Mouse (Mus musculus) neural tube, embryonic 11.5 days (tissue): ENCODE measurements around the gene Slc35f2. TPM values are rescaled to one million over a fixed set of nuclear protein-coding genes. Genes with fewer than 3 reads are reported as not detected.

Experiments used
- ATAC-seq: fragments of 200-750 bp; cut with Nextera tagmentation; 2 replicates; pipeline ENCODE4 v1.8.0; 2017; ENCODE audit warnings: moderate number of reproducible peaks, mild to moderate bottlenecking, moderate TSS enrichment, moderate library complexity; ENCODE audit not compliant: insufficient read depth, low FRiP score, low TSS enrichment
- DNase-seq: peaks from one replicate; pipeline ENCODE4 v3.0.0-alpha.2; 2015; ENCODE audit warnings: low spot score
- H3K27ac ChIP-seq: fragments of 300-500 bp; sonication (generic); 2 replicates; pipeline ENCODE4 v1.5.1; 2014; ENCODE audit warnings: low read depth, mild to moderate bottlenecking, low read length
- H3K27me3 ChIP-seq: fragments of 300-500 bp; sonication (generic); 2 replicates; pipeline ENCODE4 v1.6.1; 2014; ENCODE audit warnings: mild to moderate bottlenecking, low read length, mixed read lengths; ENCODE audit not compliant: control insufficient read depth, insufficient read depth
- H3K36me3 ChIP-seq: fragments of 300-500 bp; sonication (generic); 2 replicates; pipeline ENCODE4 v1.6.1; 2014; ENCODE audit warnings: mild to moderate bottlenecking, low read length, moderate library complexity, mixed read lengths; ENCODE audit not compliant: control insufficient read depth, insufficient read depth
- H3K4me1 ChIP-seq: fragments of 300-500 bp; sonication (generic); 2 replicates; pipeline ENCODE4 v1.6.1; 2014; ENCODE audit warnings: low read length, mixed read lengths; ENCODE audit not compliant: control insufficient read depth, insufficient read depth
- H3K4me2 ChIP-seq: fragments of 300-500 bp; sonication (generic); 2 replicates; pipeline ENCODE4 v1.6.1; 2014; ENCODE audit warnings: low read depth, mild to moderate bottlenecking, moderate library complexity
- H3K4me3 ChIP-seq: fragments of 300-500 bp; sonication (generic); 2 replicates; pipeline ENCODE4 v1.5.1; 2014; ENCODE audit warnings: low read depth, low read length
- H3K9ac ChIP-seq: fragments of 300-500 bp; sonication (generic); 2 replicates; pipeline ENCODE4 v1.6.1; 2014; ENCODE audit warnings: mild to moderate bottlenecking, low read length
- H3K9me3 ChIP-seq: fragments of 300-500 bp; sonication (generic); 2 replicates; pipeline ENCODE4 v1.6.1; 2016; ENCODE audit warnings: low read length; ENCODE audit not compliant: control insufficient read depth
- WGBS: fragments of 180-500 bp; shearing (Covaris S2); extraction: QIAGEN DNeasy Blood & Tissue Kit; methylation state at CpG from one replicate; pipeline ENCODE4 v1.1.7; 2014; 5-methylcytosine and 5-hydroxymethylcytosine counted together
- polyA plus RNA-seq: library from polyadenylated mRNA; unstranded; fragments of >200 nt; fragmentation: Nextera tagmentation; extraction: Ambion mirVana; gene quantifications from 2 replicates; pipeline ENCODE4 v1.2.1, GENCODE M21; 2014

Slc35f2 gene
- polyA plus RNA-seq, 1 experiment from 2014 or later = 4.9 TPM

DNA sequence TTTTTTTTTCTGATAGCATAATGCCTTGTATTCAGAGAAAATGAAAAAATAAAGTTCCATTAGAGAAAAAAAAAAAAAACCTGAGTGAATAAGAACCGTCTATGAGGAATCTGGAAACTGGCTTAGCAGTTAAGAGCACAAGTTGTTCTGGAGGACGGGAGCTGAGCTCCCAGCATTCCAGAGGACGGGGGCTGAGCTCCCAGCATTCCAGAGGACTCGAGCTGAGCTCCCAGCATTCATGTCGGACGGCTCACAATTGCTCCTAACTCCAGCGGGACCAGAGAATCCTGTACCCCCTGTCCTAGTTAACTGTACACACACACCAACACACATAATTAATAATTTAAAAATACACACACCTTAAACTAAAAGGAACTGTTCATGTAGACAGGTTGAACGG lies 67.5 kb downstream of the Slc35f2 start:
- Histone ChIP-seq H3K27ac (no peak overlapping the region), H3K9ac (no peak overlapping the region), H3K4me3 (no peak overlapping the region), H3K4me1 (no peaks in the 10 kb centered on the region), H3K27me3 (no peaks in the 10 kb centered on the region), H3K4me2 (no peak overlapping the region), H3K9me3 (no peaks in the 10 kb centered on the region), H3K36me3 (no peaks in the 10 kb centered on the region)
- DNase-seq = no peak
- 82% methylated on average over 8 of the region's 8 CpGs for WGBS
- ATAC-seq = no peak

DNA sequence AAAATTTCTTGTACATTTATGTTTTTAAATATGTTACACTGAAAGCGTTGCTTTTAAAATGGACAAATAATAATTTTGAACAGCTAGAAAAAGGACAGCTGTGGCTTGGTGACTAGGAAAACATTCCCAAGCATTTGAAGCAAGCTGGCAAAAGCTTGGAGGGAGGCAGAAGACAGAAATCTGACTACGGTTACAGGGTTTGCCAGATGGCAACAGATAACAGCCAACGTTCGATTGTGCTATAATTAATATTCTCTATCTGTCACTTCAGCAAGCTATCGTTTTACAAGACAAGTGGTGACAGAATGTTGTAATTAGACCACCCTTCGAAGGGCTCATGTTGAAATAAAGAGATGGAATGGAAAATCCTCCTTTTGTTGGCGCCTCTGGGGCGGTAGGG lies 77.2 kb downstream of the Slc35f2 start:
- Histone ChIP-seq H3K27ac (no peak overlapping the region), H3K4me1 (no peaks in the 10 kb centered on the region), H3K4me3 (no peak overlapping the region), H3K36me3 (no peaks in the 10 kb centered on the region), H3K27me3 (no peaks in the 10 kb centered on the region), H3K9ac (no peak overlapping the region), H3K4me2 (no peak overlapping the region), H3K9me3 (no peaks in the 10 kb centered on the region)
- ATAC-seq = no peak
- WGBS = 84% methylated on average over 8 of the region's 8 CpGs
- no peak for DNase-seq

DNA sequence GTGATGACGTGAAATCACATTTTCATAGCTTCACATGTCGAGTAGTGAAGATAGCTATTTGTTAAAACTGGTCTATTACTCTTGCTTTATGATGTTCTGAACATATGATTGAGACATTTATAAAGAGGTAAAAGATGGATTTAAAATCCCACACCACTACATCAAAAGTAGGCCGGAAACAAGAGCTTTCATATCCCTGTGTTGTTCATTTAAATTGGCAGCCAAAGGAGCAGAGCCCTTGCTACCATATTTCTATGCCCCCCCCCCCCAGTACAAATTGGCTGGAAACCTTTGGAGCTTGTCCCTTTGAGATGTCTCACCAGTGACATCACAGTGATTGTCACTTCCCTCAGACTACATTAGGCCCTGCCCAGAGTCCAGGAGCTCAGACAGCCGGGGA lies 78.5 kb downstream of the Slc35f2 start, which contains the start of gene Sln:
Gene Sln, plus strand, starts transcription at position 301 of the 400 bp plus-strand sequence.
- no peaks in the 10 kb centered on the region for H3K9me3 ChIP-seq
- no peak within 1 kb of the TSS for H3K27ac ChIP-seq
- H3K4me2 ChIP-seq = no peak within 1 kb of the TSS
- H3K4me3 ChIP-seq = no peak within 1 kb of the TSS
- 86% methylated on average over 4 of the region's 4 CpGs for WGBS
- ATAC-seq (no peak), DNase-seq (no peak)
- no peaks in the 10 kb centered on the region for H3K27me3 ChIP-seq
- H3K4me1 ChIP-seq = no peaks in the 10 kb centered on the region
- H3K9ac ChIP-seq = no peak within 1 kb of the TSS
- H3K36me3 ChIP-seq = no peaks in the 10 kb centered on the region

DNA sequence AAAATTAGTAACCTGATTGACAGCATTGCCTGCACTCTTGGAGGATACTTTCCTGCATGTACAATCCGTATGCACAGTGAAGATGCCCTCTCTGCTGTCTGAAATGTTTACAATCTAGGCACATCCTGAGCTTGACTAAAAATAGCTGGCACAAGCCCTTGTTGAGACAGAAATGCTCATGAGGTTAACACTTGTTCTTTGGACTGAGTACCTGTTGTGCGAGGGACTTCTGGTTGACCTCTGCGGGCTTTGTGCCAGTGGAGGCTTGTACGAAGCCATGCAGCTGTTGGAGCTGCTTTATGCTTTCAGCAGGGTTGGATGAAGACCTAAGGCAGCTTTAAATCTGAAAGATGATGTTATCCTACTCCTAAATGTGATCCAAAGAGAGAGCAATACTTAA lies 80.8 kb downstream of the Slc35f2 start:
- Histone ChIP-seq H3K4me3 (no peak overlapping the region), H3K9ac (no peak overlapping the region), H3K27me3 (no peaks in the 10 kb centered on the region), H3K36me3 (no peaks in the 10 kb centered on the region), H3K9me3 (no peaks in the 10 kb centered on the region), H3K4me1 (no peaks in the 10 kb centered on the region), H3K4me2 (no peak overlapping the region), H3K27ac (no peak overlapping the region)
- no peak for DNase-seq
- WGBS = 91% methylated on average over 4 of the region's 4 CpGs
- no peak for ATAC-seq

GRCm38 (mm10) chr9:53853672-53854071 lies 82.3 kb downstream of the Slc35f2 start:
- ATAC-seq (no peak), DNase-seq (no peak)
- no peak overlapping the region for H3K4me2 ChIP-seq
- H3K9ac ChIP-seq = no peak overlapping the region
- no peaks in the 10 kb centered on the region for H3K9me3 ChIP-seq
- H3K4me3 ChIP-seq = no peak overlapping the region
- no peaks in the 10 kb centered on the region for H3K4me1 ChIP-seq
- no peaks in the 10 kb centered on the region for H3K27me3 ChIP-seq
- no peak overlapping the region for H3K27ac ChIP-seq
- 73% methylated on average over 1 of the region's 1 CpGs for WGBS
- H3K36me3 ChIP-seq = no peaks in the 10 kb centered on the region

- no peak overlapping the region for H3K27ac ChIP-seq
- WGBS = 93% methylated on average over 1 of the region's 1 CpGs
- ATAC-seq = no peak
Measured at GRCm38 (mm10) chr9:53854525-53854924, 83.2 kb downstream of the Slc35f2 start.

DNA sequence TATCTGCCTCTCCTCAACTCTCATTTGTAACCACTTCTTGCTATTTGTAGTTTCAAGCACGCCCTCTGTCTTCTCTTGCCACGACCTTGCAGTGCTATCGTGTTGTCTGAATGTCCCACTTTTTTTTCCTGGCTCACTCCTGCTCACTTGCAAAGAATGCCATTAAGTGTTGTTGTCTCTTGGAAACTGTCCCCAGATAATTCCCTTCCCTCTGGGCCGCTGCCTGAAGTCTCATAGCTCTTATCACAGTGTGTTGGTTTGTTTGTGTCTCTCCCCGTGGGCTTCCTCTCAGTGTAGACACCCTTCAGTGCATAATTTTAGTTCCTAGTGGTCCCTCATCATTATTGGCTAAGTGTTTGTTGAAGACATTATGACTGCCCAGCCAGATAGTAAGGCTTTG lies 86.5 kb downstream of the Slc35f2 start:
- ATAC-seq = no peak
- 84% methylated on average over 5 of the region's 5 CpGs for WGBS
- no peaks in the 10 kb centered on the region for H3K4me1 ChIP-seq
- H3K9me3 ChIP-seq = no peaks in the 10 kb centered on the region
- H3K4me3 ChIP-seq = no peak overlapping the region
- no peaks in the 10 kb centered on the region for H3K27me3 ChIP-seq
- no peak for DNase-seq
- H3K36me3 ChIP-seq = no peaks in the 10 kb centered on the region
- H3K27ac ChIP-seq = no peak overlapping the region
- no peak overlapping the region for H3K9ac ChIP-seq
- H3K4me2 ChIP-seq = no peak overlapping the region

More at GRCm38 (mm10) chr9:53854525-53854924, 83.2 kb downstream of the Slc35f2 start:
- no peaks in the 10 kb centered on the region for H3K36me3 ChIP-seq
- no peak overlapping the region for H3K9ac ChIP-seq
- H3K4me2 ChIP-seq = no peak overlapping the region
- H3K9me3 ChIP-seq = no peaks in the 10 kb centered on the region
- H3K4me3 ChIP-seq = no peak overlapping the region
- H3K27me3 ChIP-seq = no peaks in the 10 kb centered on the region
- DNase-seq = no peak
- H3K4me1 ChIP-seq = no peaks in the 10 kb centered on the region

Other genes with a start within 250 kb of the Slc35f2 start
- gene Atm, start 234.8 kb upstream of the Slc35f2 start, polyA plus RNA-seq = 14.0 and 18.6 TPM in 2 replicates
- 22.6 and 22.8 TPM in 2 replicates for gene Npat, start 234.5 kb upstream of the Slc35f2 start, polyA plus RNA-seq
- 60.0 and 68.1 TPM in 2 replicates for gene Acat1, start 161.2 kb upstream of the Slc35f2 start, polyA plus RNA-seq
- gene Cul5, start 101.5 kb upstream of the Slc35f2 start, polyA plus RNA-seq = 46.3 and 49.1 TPM in 2 replicates
- 5.1 and 6.0 TPM in 2 replicates for gene Rab39, start 65.3 kb upstream of the Slc35f2 start, polyA plus RNA-seq
- 5.3 and 7.2 TPM in 2 replicates for gene Sln, start 78.6 kb downstream of the Slc35f2 start, polyA plus RNA-seq
- 2.7 and 3.6 TPM in 2 replicates for gene Elmod1, start 203.8 kb downstream of the Slc35f2 start, polyA plus RNA-seq